Comparison of ENCODE assay signal across 16 mouse cellular contexts in the genomic region with DNA sequence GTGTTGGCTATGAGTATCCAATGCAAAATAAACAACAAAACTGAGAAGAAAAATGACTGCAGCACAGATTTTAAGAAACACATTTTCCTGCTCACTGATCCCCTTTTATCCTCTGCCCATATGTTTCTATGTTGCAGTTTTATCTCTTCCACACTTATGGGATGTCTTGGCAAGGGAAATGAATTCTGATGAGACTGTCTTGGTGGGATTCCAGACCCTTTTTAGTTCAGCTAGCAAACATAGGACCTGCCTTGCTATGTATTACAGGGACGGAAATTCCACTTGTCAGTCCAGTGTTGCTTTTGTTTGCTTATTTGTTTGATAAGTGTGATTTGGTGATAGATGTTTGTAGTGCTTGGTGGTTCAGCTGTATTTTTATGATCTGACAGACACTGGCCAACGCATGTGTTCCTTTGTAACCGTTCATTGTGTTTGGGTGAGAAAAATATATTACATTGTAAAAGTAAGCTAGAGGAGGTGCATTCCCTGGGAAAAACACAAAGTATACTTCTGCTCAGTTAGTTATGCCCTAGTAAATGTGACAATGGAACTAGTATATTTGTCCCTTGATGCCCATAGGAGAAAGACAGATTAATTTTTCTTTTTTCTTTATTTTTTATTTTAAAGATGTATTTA.
DNase-seq lines count a peak whose midpoint lies in the region; ATAC-seq and TF ChIP-seq lines count a peak whose summit lies in the region.
"Had no signal": no experiment of that assay in that cellular context is flagged by ENCODE, and none has a peak within 500 bp of the region (broad histone marks: within the 10 kb centered on the region; RNA-seq: fewer than 3 reads in every experiment).

No protein-coding gene starts in this region.

- no peak overlapping the region for H3K9ac ChIP-seq in forebrain, postnatal 0 days
- H3K9ac ChIP-seq: embryonic facial prominence, embryonic 13.5 days; liver, embryonic 14.5 days; neural tube, embryonic 15.5 days had no signal

- H3K4me3 ChIP-seq in forebrain, postnatal 0 days (ENCODE audit: low read depth, low read length), result no peak overlapping the region
- H3K4me3 ChIP-seq: embryonic facial prominence, embryonic 13.5 days; neural tube, embryonic 15.5 days had no signal

- H3K9me3 ChIP-seq in forebrain, postnatal 0 days (ENCODE audit: low read length), result no peaks in the 10 kb centered on the region
- H3K9me3 ChIP-seq: embryonic facial prominence, embryonic 13.5 days; G1E; neural tube, embryonic 15.5 days had no signal

- H3K4me1 ChIP-seq in forebrain, postnatal 0 days (ENCODE audit: insufficient read depth), result no peaks in the 10 kb centered on the region
- H3K4me1 ChIP-seq: embryonic facial prominence, embryonic 13.5 days; neural tube, embryonic 15.5 days had no signal

- H3K27me3 ChIP-seq in forebrain, postnatal 0 days (ENCODE audit: insufficient read depth, low read length), result no peaks in the 10 kb centered on the region
- H3K27me3 ChIP-seq: embryonic facial prominence, embryonic 13.5 days; neural tube, embryonic 15.5 days had no signal

- no peak for TF ChIP-seq CTCF in forebrain, postnatal 0 days (IDR thresholded peaks at IDR 0.05; ENCODE audit: low read depth)

- WGBS in forebrain, postnatal 0 days, result 49% methylated on average over 3 of the region's 3 CpGs

- peak; percentile 88 for ATAC-seq in forebrain, postnatal 0 days

- H3K36me3 ChIP-seq in forebrain, postnatal 0 days (ENCODE audit: insufficient read depth), result no peaks in the 10 kb centered on the region
- H3K36me3 ChIP-seq: embryonic facial prominence, embryonic 13.5 days; G1E; neural tube, embryonic 15.5 days had no signal

- DNase-seq in frontal cortex, adult 2 months (ENCODE audit: extremely low spot score in 1 of 2, low spot score in 1 of 2), result peak; percentile 24 to 73
- no peak for DNase-seq in frontal cortex, postnatal 14 days (ENCODE audit: low spot score in 2 of 2)
- peak; percentile 13 to 49 for DNase-seq in left cerebral cortex, adult 9 months (ENCODE audit: low spot score in 2 of 2)
- no peak for DNase-seq in left cerebral cortex, adult 8-10 months (ENCODE audit: low spot score in 2 of 2)
- DNase-seq in brain, adult 2 months (ENCODE audit: low read depth, low spot score), result peak; percentile 81
- peak; percentile 78 for DNase-seq in forebrain, postnatal 0 days
- DNase-seq in heart, adult 11 months, result no peak
- DNase-seq: adrenal gland, postnatal 10 days; heart, postnatal 14 days; kidney, postnatal 14 days; retina, postnatal 1 day; thymus, adult 18-20 months had no signal

- H3K4me2 ChIP-seq in forebrain, postnatal 0 days (ENCODE audit: low read depth), result no peak overlapping the region
- H3K4me2 ChIP-seq: embryonic facial prominence, embryonic 13.5 days; neural tube, embryonic 15.5 days had no signal

- H3K27ac ChIP-seq in forebrain, postnatal 0 days (ENCODE audit: low read depth, low read length), result no peak overlapping the region
- H3K27ac ChIP-seq: embryonic facial prominence, embryonic 13.5 days; liver, embryonic 14.5 days; neural tube, embryonic 15.5 days had no signal

Comparison
In these comparisons a context has a peak if more than half of its experiments do, and no peak if none do; other contexts are left out.
1. DNase-seq: peak in frontal cortex, adult 2 months (2 of 2), left cerebral cortex, adult 9 months (2 of 2), brain, adult 2 months (single experiment) and forebrain, postnatal 0 days (single experiment); none in frontal cortex, postnatal 14 days (0 of 2), left cerebral cortex, adult 8-10 months (0 of 2) and heart, adult 11 months (single experiment).